Mouse (Mus musculus) lung, postnatal 0 days (tissue): ENCODE data around the gene Gm47995. TPM values are rescaled to one million over a fixed set of nuclear protein-coding genes. Genes with fewer than 3 reads are reported as not detected.

Experiments
- ATAC-seq: fragments of 200-750 bp; cut with Nextera tagmentation; 2 replicates; pipeline ENCODE4 v1.8.0; 2017; ENCODE audit warnings: moderate library complexity
- DNase-seq: peaks from one replicate; pipeline ENCODE4 v3.0.0-alpha.2; 2016; ENCODE audit warnings: low spot score
- H3K27ac ChIP-seq: fragments of 300-500 bp; sonication (generic); 2 replicates; pipeline ENCODE4 v1.5.1; 2014; ENCODE audit warnings: antibody characterized with exemption, mild to moderate bottlenecking, low read length, mixed read lengths
- H3K27me3 ChIP-seq: fragments of 300-500 bp; sonication (generic); replicated peaks from 2 replicates; pipeline ENCODE4 v1.6.1; 2014; ENCODE audit warnings: low read length, mixed read lengths; ENCODE audit not compliant: insufficient read depth
- H3K36me3 ChIP-seq: fragments of 300-500 bp; sonication (generic); 2 replicates; pipeline ENCODE4 v1.6.1; 2014; ENCODE audit warnings: low read length, mixed read lengths; ENCODE audit not compliant: insufficient read depth
- H3K4me1 ChIP-seq: fragments of 300-500 bp; sonication (generic); 2 replicates; pipeline ENCODE4 v1.6.1; 2014; ENCODE audit warnings: antibody characterized with exemption, low read depth, low read length, mixed read lengths; ENCODE audit not compliant: insufficient read depth
- H3K4me2 ChIP-seq: fragments of 300-500 bp; sonication (generic); replicated peaks from 2 replicates; pipeline ENCODE4 v1.6.1; 2014; ENCODE audit warnings: low read depth, mild to moderate bottlenecking, low read length, moderate library complexity, mixed read lengths
- H3K4me3 ChIP-seq: fragments of 300-500 bp; sonication (generic); 2 replicates; pipeline ENCODE4 v1.5.1; 2014; ENCODE audit warnings: low read depth, low read length
- H3K9ac ChIP-seq: fragments of 300-500 bp; sonication (generic); replicated peaks from 2 replicates; pipeline ENCODE4 v1.6.1; 2014; ENCODE audit warnings: low read depth, mild to moderate bottlenecking
- H3K9me3 ChIP-seq: fragments of 300-500 bp; sonication (generic); 2 replicates; pipeline ENCODE4 v1.6.1; 2016; ENCODE audit warnings: low read length, mixed read lengths
- CTCF ChIP-seq: IDR thresholded peaks from 2 replicates; pipeline ENCODE4 v1.5.1; 2016; ENCODE audit warnings: antibody characterized with exemption, mild to moderate bottlenecking
- EP300 ChIP-seq: IDR thresholded peaks from 2 replicates; pipeline ENCODE4 v1.6.1; 2016; ENCODE audit warnings: antibody characterized with exemption, mild to moderate bottlenecking, control low read depth
- WGBS: fragments of 180-500 bp; shearing (Covaris S2); extraction: QIAGEN DNeasy Blood & Tissue Kit; methylation state at CpG from one replicate; pipeline ENCODE4 v1.1.7; 2014; 5-methylcytosine and 5-hydroxymethylcytosine counted together
- polyA plus RNA-seq: library from polyadenylated mRNA; unstranded; fragments of >200 nt; fragmentation: Nextera tagmentation; extraction: Ambion mirVana; gene quantifications from 2 replicates; pipeline ENCODE4 v1.2.1, GENCODE M21; 2015

Gm47995 gene
- polyA plus RNA-seq, 1 experiment from 2014 or later = 0.13 TPM

GRCm38 (mm10) chr1:151244013-151244412 is 45.8 kb downstream of the Gm47995 start:
- no peak overlapping the region for H3K27ac ChIP-seq
- H3K4me2 ChIP-seq = no peak overlapping the region
- H3K9me3 ChIP-seq = no peaks in the 10 kb centered on the region
- 90% methylated on average over 5 of the region's 5 CpGs for WGBS
- no peak overlapping the region for H3K4me3 ChIP-seq
- no peak for DNase-seq
- no peak for ATAC-seq
- TF ChIP-seq EP300 (no peak), CTCF (no peak)
- no peaks in the 10 kb centered on the region for H3K36me3 ChIP-seq
- no peak overlapping the region for H3K9ac ChIP-seq
- H3K4me1 ChIP-seq = no peaks in the 10 kb centered on the region; the same call in 1 of the 2 replicates
- no peaks in the 10 kb centered on the region for H3K27me3 ChIP-seq

- no peak overlapping the region for H3K9ac ChIP-seq
- ATAC-seq (peak; percentile 41), DNase-seq (peak; percentile 45)
- WGBS = 64% methylated on average over 4 of the region's 4 CpGs
- no peaks in the 10 kb centered on the region for H3K9me3 ChIP-seq
- H3K4me3 ChIP-seq = no peak overlapping the region
- no peak overlapping the region for H3K27ac ChIP-seq
- TF ChIP-seq CTCF (no peak), EP300 (no peak)
- H3K27me3 ChIP-seq = no peaks in the 10 kb centered on the region
- no peaks in the 10 kb centered on the region for H3K36me3 ChIP-seq
- H3K4me1 ChIP-seq = no peaks in the 10 kb centered on the region
- H3K4me2 ChIP-seq = peak overlapping the region; percentile 38; the same call in 1 of the 2 replicates
Measured at GRCm38 (mm10) chr1:151244761-151245160, 46.5 kb downstream of the Gm47995 start.

GRCm38 (mm10) chr1:151245165-151245564 is 46.9 kb downstream of the Gm47995 start:
- ATAC-seq = peak; percentile 50
- no peaks in the 10 kb centered on the region for H3K36me3 ChIP-seq
- no peaks in the 10 kb centered on the region for H3K27me3 ChIP-seq
- DNase-seq = peak; percentile 14
- TF ChIP-seq EP300 = no peak
- no peaks in the 10 kb centered on the region for H3K9me3 ChIP-seq
- no peak overlapping the region for H3K27ac ChIP-seq
- 48% methylated on average over 10 of the region's 10 CpGs for WGBS
- no peak overlapping the region for H3K9ac ChIP-seq
- no peaks in the 10 kb centered on the region for H3K4me1 ChIP-seq
- H3K4me3 ChIP-seq = no peak overlapping the region
- peak overlapping the region; percentile 38; the same call in 1 of the 2 replicates for H3K4me2 ChIP-seq

- H3K9me3 ChIP-seq = no peaks in the 10 kb centered on the region
- H3K4me2 ChIP-seq = no peak overlapping the region
- WGBS = 57% methylated on average over 2 of the region's 2 CpGs
- no peaks in the 10 kb centered on the region for H3K36me3 ChIP-seq
- H3K4me1 ChIP-seq = no peaks in the 10 kb centered on the region
- no peak overlapping the region for H3K27ac ChIP-seq
- no peaks in the 10 kb centered on the region for H3K27me3 ChIP-seq
- H3K4me3 ChIP-seq = no peak overlapping the region
- no peak overlapping the region for H3K9ac ChIP-seq
- no peak for TF ChIP-seq EP300
- ATAC-seq (no peak), DNase-seq (no peak)
Measured at GRCm38 (mm10) chr1:151245846-151246245, 47.6 kb downstream of the Gm47995 start.

Other genes with a start within 250 kb of the Gm47995 start
- gene Hmcn1, start 205.0 kb upstream of the Gm47995 start, polyA plus RNA-seq = 24.7 and 26.7 TPM in 2 replicates
- gene Gm47985, start 15.9 kb upstream of the Gm47995 start, polyA plus RNA-seq = 0.14 and 0.68 TPM in 2 replicates
- not detected in 2 replicates for gene Gm8947, start 6.1 kb upstream of the Gm47995 start, polyA plus RNA-seq
- 0.15 TPM in 1 of 2 replicates, not detected in the other for gene 3110040M04Rik, start 5.7 kb downstream of the Gm47995 start, polyA plus RNA-seq
- gene Gm47996, start 11.7 kb downstream of the Gm47995 start, polyA plus RNA-seq = not detected in 2 replicates
- gene Ivns1abp, start 146.0 kb downstream of the Gm47995 start, polyA plus RNA-seq = 107 and 117 TPM in 2 replicates
- 75.3 and 92.6 TPM in 2 replicates for gene Swt1, start 230.0 kb downstream of the Gm47995 start, polyA plus RNA-seq
- gene Trmt1l, start 230.1 kb downstream of the Gm47995 start, polyA plus RNA-seq = 19.8 and 24.1 TPM in 2 replicates